Mouse (Mus musculus) urinary bladder, adult 2 months (tissue): ENCODE measurements around the gene Cyb5r1. TPM values are rescaled to one million over a fixed set of nuclear protein-coding genes. Genes with fewer than 3 reads are reported as not detected.

ENCODE experiments used
- DNase-seq: peaks from one replicate; pipeline ENCODE4 v3.0.0; 2022; ENCODE audit warnings: low spot score
- polyA plus RNA-seq: library from polyadenylated mRNA; depleted of rRNA; stranded (reverse); fragments of >200 nt; gene quantifications from 2 replicates; pipeline ENCODE4 v1.2.3, GENCODE M21; 2012; rRNA removed

The Cyb5r1 gene
- polyA plus RNA-seq: 41.1 and 41.7 TPM in 2 replicates

GRCm38 (mm10) chr1:134405509-134406413 lies at the start of gene Cyb5r1:
Cyb5r1 (plus strand) TSS chr1:134405559.
- DNase-seq: peak; percentile 59

GRCm38 (mm10) chr1:134357461-134357860 lies 47.9 kb upstream of the Cyb5r1 start:
- DNase-seq: no peak

- DNase-seq: no peak
These were observed 44.7 kb upstream of the Cyb5r1 start for GRCm38 (mm10) chr1:134360656-134361055.

GRCm38 (mm10) chr1:134361195-134361856 lies 44.0 kb upstream of the Cyb5r1 start:
- DNase-seq: no peak

- peak; percentile 98 for DNase-seq
These were observed 43.5 kb upstream of the Cyb5r1 start, which contains the start of gene Tmem183a for GRCm38 (mm10) chr1:134361857-134362212. Tmem183a (minus strand) TSS chr1:134361979.

- no peak for DNase-seq
These were observed 42.2 kb upstream of the Cyb5r1 start for GRCm38 (mm10) chr1:134363194-134363593.

- DNase-seq: no peak
These were observed 39.9 kb upstream of the Cyb5r1 start for GRCm38 (mm10) chr1:134365491-134365890.

- DNase-seq: peak; percentile 36
These were observed 36.5 kb upstream of the Cyb5r1 start for GRCm38 (mm10) chr1:134368777-134369337.

- DNase-seq: no peak
These were observed 31.2 kb upstream of the Cyb5r1 start for GRCm38 (mm10) chr1:134374124-134374523.

- DNase-seq: no peak
These were observed 24.3 kb upstream of the Cyb5r1 start for GRCm38 (mm10) chr1:134381051-134381450.

GRCm38 (mm10) chr1:134381795-134382625 lies 23.3 kb upstream of the Cyb5r1 start:
- no peak for DNase-seq

- no peak for DNase-seq
These were observed 20.8 kb upstream of the Cyb5r1 start for GRCm38 (mm10) chr1:134384581-134384980.

GRCm38 (mm10) chr1:134385176-134385575 lies 20.2 kb upstream of the Cyb5r1 start:
- no peak for DNase-seq

GRCm38 (mm10) chr1:134385666-134386065 lies 19.7 kb upstream of the Cyb5r1 start, which contains the start of gene 4933406M09Rik:
4933406M09Rik (plus strand) TSS chr1:134385940.
- no peak for DNase-seq

GRCm38 (mm10) chr1:134393827-134394226 lies 11.5 kb upstream of the Cyb5r1 start:
- DNase-seq: no peak

GRCm38 (mm10) chr1:134398210-134398609 lies 7.1 kb upstream of the Cyb5r1 start:
- DNase-seq: no peak

- no peak for DNase-seq
These were observed 5.6 kb upstream of the Cyb5r1 start for GRCm38 (mm10) chr1:134399735-134400134.

- no peak for DNase-seq
These were observed 1.0 kb downstream of the Cyb5r1 start for GRCm38 (mm10) chr1:134406414-134406771.

- DNase-seq: no peak
These were observed 2.7 kb downstream of the Cyb5r1 start for GRCm38 (mm10) chr1:134408080-134408479.

GRCm38 (mm10) chr1:134411706-134412629 lies 6.6 kb downstream of the Cyb5r1 start:
- DNase-seq: no peak

- no peak for DNase-seq
These were observed 8.7 kb downstream of the Cyb5r1 start for GRCm38 (mm10) chr1:134414038-134414437.
